Mouse (Mus musculus): ENCODE data around the gene Tmem82.

DNA sequence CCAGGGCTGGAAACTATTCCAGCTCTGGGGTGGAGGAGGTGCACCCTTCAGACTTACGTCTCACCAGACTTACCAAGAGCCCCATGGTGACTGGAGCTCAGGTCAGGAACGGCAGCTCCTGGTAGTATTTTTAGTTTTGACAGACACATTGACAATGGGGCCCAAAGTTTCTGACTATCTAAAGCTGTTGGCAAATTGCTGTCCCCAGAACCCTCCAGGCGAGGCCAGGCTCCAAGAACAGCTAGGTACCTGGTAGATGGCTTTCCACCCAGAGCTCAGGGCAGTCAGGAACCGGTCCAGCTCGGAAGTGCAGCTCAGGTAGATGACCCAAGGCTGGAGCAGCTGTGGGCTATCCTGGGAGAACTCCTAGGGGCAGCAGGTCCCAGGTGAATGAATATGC, 9.1 kb upstream of the Tmem82 start:
- TF ChIP-seq POLR2A (IDR thresholded peaks at IDR 0.05; ENCODE audit: borderline replicate concordance, control insufficient read depth, low read depth, low read length), result no peak
- TF ChIP-seq CTCF (IDR thresholded peaks at IDR 0.05; ENCODE audit: control insufficient read depth, insufficient read depth, low read length), result no peak
